Mouse (Mus musculus): Measurements from ENCODE around the gene Aox2. TPM values are rescaled to one million over a fixed set of nuclear protein-coding genes. Genes with fewer than 3 reads are reported as not detected.
A peak's percentile ranks its signal among the peaks of the same experiment; 100 is the strongest.

Gene Aox2
- total and polyA plus RNA-seq, 3 experiments, result 0.79 to 1.4 (median 1.4) TPM

- Histone ChIP-seq H3K27me3 (ENCODE audit: insufficient read depth, low read length) (no peaks in the 10 kb centered on the region), H3K4me1 (ENCODE audit: insufficient read depth, low read depth, low read length) (peaks cover 26% of the 10 kb centered on the region), H3K4me3 (ENCODE audit: low read depth, low read length) (no peak overlapping the region; the same call in 1 of the 2 replicates), H3K9me3 (replicated peaks) (peaks cover 3% of the 10 kb centered on the region), H3K36me3 (replicated peaks) (no peaks in the 10 kb centered on the region)
- TF ChIP-seq POLR2AphosphoS5 (IDR thresholded peaks at IDR 0.05; ENCODE audit: insufficient replicate concordance, low read depth, low read length), result no peak
- DNase-seq (ENCODE audit: low spot score) (peak; percentile 61), ATAC-seq (ENCODE audit: extremely low read depth, insufficient number of reproducible peaks, low FRiP score, poor library complexity, severe bottlenecking) (peak; percentile 94)
These were observed 81.1 kb downstream of the Aox2 start for GRCm38 (mm10) chr1:58358958-58359901.

DNA sequence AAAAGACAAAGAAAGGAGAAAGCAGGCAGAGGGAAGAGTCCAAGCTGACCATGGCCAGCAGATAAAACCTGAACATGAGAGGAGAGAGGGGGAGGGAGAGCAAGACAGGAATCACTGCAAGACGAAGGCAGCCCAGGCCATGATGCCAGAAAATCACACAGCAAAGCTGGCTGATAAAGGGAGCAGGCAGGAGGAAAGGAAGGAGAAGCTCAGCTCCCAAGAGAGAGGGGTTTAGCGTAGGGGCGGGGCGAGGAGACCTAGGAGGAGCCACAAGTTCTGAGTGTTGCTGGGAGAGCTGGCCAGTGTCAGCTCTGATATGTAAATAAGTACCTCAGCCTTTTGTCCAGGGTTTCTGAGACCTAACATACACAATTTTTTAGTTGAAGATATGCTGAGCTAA is 84.2 kb downstream of the Aox2 start:
- H3K4me3 ChIP-seq (ENCODE audit: low read depth, low read length), result no peak overlapping the region
- H3K9me3 ChIP-seq (replicated peaks), result peaks cover 11% of the 10 kb centered on the region
- no peaks in the 10 kb centered on the region for H3K36me3 ChIP-seq (replicated peaks)
- no peaks in the 10 kb centered on the region for H3K27me3 ChIP-seq (ENCODE audit: insufficient read depth, low read length)
- TF ChIP-seq GATA2 (IDR thresholded peaks at IDR 0.05; ENCODE audit: borderline replicate concordance, low read depth, low read length), result no peak
- TF ChIP-seq POLR2AphosphoS5 (IDR thresholded peaks at IDR 0.05; ENCODE audit: insufficient replicate concordance, low read depth, low read length), result no peak
- no peak for TF ChIP-seq CTCF (IDR thresholded peaks at IDR 0.05; ENCODE audit: low read depth, low read length)
- TF ChIP-seq GATA1 (IDR thresholded peaks at IDR 0.05; ENCODE audit: borderline replicate concordance, low read length), result no peak
- DNase-seq (ENCODE audit: low spot score), result no peak
- ATAC-seq (ENCODE audit: extremely low read depth, insufficient number of reproducible peaks, low FRiP score, poor library complexity, severe bottlenecking), result no peak
- H3K4me1 ChIP-seq (ENCODE audit: insufficient read depth, low read depth, low read length), result peaks cover 29% of the 10 kb centered on the region

DNA sequence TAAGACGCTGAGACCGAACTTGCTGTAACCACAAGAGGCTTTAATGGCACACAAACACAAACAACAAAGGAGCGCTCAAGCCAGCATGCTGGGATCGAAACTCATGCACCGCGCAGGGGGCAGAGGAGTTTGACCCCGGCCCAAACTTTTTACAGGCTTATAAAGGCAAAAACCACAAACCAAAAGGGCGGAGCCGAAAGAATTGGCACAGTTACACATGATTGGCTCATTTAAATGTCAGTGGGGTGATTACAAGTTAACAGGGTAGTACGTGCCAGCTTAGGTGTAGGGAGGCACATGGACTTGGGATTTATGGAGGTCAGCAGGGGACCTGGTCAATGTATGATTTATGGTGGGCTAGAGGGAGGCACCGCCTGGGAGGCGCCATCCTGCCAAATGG is 86.4 kb downstream of the Aox2 start:
- DNase-seq (ENCODE audit: low spot score), result no peak
- H3K4me1 ChIP-seq (ENCODE audit: insufficient read depth, low read depth, low read length), result peaks cover 35% of the 10 kb centered on the region
- H3K36me3 ChIP-seq (replicated peaks), result no peaks in the 10 kb centered on the region
- no peak for TF ChIP-seq GATA2 (IDR thresholded peaks at IDR 0.05; ENCODE audit: borderline replicate concordance, low read depth, low read length)
- no peak for TF ChIP-seq POLR2AphosphoS5 (IDR thresholded peaks at IDR 0.05; ENCODE audit: insufficient replicate concordance, low read depth, low read length)
- no peak for TF ChIP-seq CTCF (IDR thresholded peaks at IDR 0.05; ENCODE audit: low read depth, low read length)
- TF ChIP-seq TAL1 (conservative IDR thresholded peaks at IDR 0.05; ENCODE audit: low read depth, low read length), result no peak
- no peak for TF ChIP-seq GATA1 (IDR thresholded peaks at IDR 0.05; ENCODE audit: borderline replicate concordance, low read length)
- H3K27me3 ChIP-seq (ENCODE audit: insufficient read depth, low read length), result no peaks in the 10 kb centered on the region
- peaks cover 18% of the 10 kb centered on the region for H3K9me3 ChIP-seq (replicated peaks)
- no peak overlapping the region for H3K4me3 ChIP-seq (ENCODE audit: low read depth, low read length)
- ATAC-seq (ENCODE audit: extremely low read depth, insufficient number of reproducible peaks, low FRiP score, poor library complexity, severe bottlenecking), result no peak

DNA sequence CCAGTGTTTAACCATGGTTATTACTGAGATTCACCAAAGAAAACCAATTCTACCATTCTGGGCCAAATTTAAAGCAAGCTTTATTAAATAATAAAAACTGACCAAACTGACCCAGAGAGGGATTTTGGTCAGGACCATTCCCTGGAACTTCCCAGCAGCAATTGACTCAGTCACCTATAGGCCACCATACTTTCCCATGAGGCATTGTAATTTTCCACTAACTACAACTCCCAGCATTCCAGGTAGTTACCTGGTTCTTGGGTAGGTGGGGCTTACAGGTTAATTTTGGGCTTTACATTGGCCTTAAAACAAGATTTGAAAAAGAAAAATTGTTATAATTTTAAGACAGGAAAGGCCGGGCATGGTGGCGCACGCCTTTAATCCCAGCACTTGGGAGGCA is 87.7 kb downstream of the Aox2 start:
- no peak overlapping the region for H3K4me3 ChIP-seq (ENCODE audit: low read depth, low read length)
- no peak for TF ChIP-seq GATA2 (IDR thresholded peaks at IDR 0.05; ENCODE audit: borderline replicate concordance, low read depth, low read length)
- ATAC-seq (ENCODE audit: extremely low read depth, insufficient number of reproducible peaks, low FRiP score, poor library complexity, severe bottlenecking), result no peak
- DNase-seq (ENCODE audit: low spot score), result no peak
- no peaks in the 10 kb centered on the region for H3K27me3 ChIP-seq (ENCODE audit: insufficient read depth, low read length)
- H3K4me1 ChIP-seq (ENCODE audit: insufficient read depth, low read depth, low read length), result peaks cover 34% of the 10 kb centered on the region
- H3K36me3 ChIP-seq (replicated peaks), result no peaks in the 10 kb centered on the region
- peaks cover 18% of the 10 kb centered on the region for H3K9me3 ChIP-seq (replicated peaks)

DNA sequence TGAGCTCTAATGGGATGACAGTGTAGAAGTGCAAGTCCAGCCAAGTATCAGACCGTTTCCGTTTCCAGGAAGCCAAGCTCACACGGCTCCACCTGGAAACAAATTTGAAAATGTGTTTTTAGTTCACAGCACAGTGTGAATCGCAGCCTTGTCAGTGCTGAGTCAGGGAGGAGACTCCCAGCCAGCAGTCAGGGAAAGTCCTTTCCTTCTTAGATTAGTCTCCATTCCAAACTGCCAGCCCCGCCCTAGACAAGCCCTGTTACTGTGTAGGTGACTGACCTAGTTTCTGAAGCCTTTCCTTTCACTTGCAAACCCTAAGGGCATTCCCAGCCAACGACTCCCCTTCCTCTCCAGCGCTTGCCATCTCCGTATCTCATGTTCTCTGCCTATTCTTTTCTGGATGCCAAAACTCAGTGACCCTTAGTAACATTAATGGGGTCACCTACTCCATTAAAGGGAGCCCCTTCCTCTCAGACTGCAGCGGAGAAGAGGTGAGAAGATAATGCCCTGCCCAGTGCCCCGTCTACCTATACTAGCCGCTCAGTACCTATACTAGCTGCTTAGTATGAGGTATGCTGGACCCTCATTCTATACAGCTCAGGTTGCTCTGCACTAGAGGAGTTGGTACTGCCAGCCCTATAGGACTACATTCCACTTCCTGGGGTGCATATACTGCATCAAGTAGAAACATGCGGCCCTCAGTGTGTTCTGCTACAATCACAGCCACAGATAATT is 88.8 kb downstream of the Aox2 start:
- ATAC-seq (ENCODE audit: extremely low read depth, insufficient number of reproducible peaks, low FRiP score, poor library complexity, severe bottlenecking), result no peak

DNA sequence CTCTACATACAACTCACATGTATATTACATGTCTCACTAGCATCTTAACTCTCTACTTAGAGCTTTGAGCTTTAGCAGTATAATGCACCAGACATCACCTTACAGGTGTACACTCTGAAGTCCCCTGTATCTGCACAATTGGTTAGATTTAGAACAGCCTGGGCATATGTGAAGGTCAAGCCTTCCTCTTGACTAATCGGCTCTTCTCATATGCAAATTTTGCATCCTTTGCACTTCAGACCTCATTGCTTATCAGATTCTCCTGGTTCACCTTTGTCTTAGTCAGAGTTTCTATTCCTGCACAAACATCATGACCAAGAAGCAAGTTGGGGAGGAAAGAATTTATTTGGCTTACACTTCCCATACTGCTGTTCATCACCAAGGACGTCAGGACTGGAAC is 91.6 kb downstream of the Aox2 start:
- peaks cover 10% of the 10 kb centered on the region for H3K9me3 ChIP-seq (replicated peaks)
- H3K4me3 ChIP-seq (ENCODE audit: low read depth, low read length), result no peak overlapping the region
- no peak for ATAC-seq (ENCODE audit: extremely low read depth, insufficient number of reproducible peaks, low FRiP score, poor library complexity, severe bottlenecking)
- no peaks in the 10 kb centered on the region for H3K27me3 ChIP-seq (ENCODE audit: insufficient read depth, low read length)
- H3K36me3 ChIP-seq (replicated peaks), result no peaks in the 10 kb centered on the region
- peaks cover 52% of the 10 kb centered on the region for H3K4me1 ChIP-seq (ENCODE audit: insufficient read depth, low read depth, low read length)
- TF ChIP-seq TAL1 (conservative IDR thresholded peaks at IDR 0.05; ENCODE audit: low read depth, low read length) (no peak), POLR2AphosphoS5 (IDR thresholded peaks at IDR 0.05; ENCODE audit: insufficient replicate concordance, low read depth, low read length) (no peak), GATA2 (IDR thresholded peaks at IDR 0.05; ENCODE audit: borderline replicate concordance, low read depth, low read length) (no peak), CTCF (IDR thresholded peaks at IDR 0.05; ENCODE audit: low read depth, low read length) (no peak), GATA1 (IDR thresholded peaks at IDR 0.05; ENCODE audit: borderline replicate concordance, low read length) (no peak)
- DNase-seq (ENCODE audit: low spot score), result no peak

More for the DNA sequence above, 88.8 kb downstream of the Aox2 start:
- Histone ChIP-seq H3K9me3 (replicated peaks) (peaks cover 18% of the 10 kb centered on the region), H3K36me3 (replicated peaks) (no peaks in the 10 kb centered on the region), H3K4me3 (ENCODE audit: low read depth, low read length) (no peak overlapping the region; the same call in 1 of the 2 replicates), H3K4me1 (ENCODE audit: insufficient read depth, low read depth, low read length) (peaks cover 39% of the 10 kb centered on the region), H3K27me3 (ENCODE audit: insufficient read depth, low read length) (no peaks in the 10 kb centered on the region)
- TF ChIP-seq GATA1 (IDR thresholded peaks at IDR 0.05; ENCODE audit: borderline replicate concordance, low read length) (no peak), GATA2 (IDR thresholded peaks at IDR 0.05; ENCODE audit: borderline replicate concordance, low read depth, low read length) (no peak), POLR2AphosphoS5 (IDR thresholded peaks at IDR 0.05; ENCODE audit: insufficient replicate concordance, low read depth, low read length) (no peak), CTCF (IDR thresholded peaks at IDR 0.05; ENCODE audit: low read depth, low read length) (no peak), TAL1 (conservative IDR thresholded peaks at IDR 0.05; ENCODE audit: low read depth, low read length) (no peak)
- DNase-seq (ENCODE audit: low spot score), result no peak

Data from G1E (cell line).